ENCODE assay signal across 8 mouse cellular contexts in genomic region chr11:93954738-93955255, GRCm38 (mm10). TPM values are rescaled to one million over a fixed set of nuclear protein-coding genes. Genes with fewer than 3 reads are reported as not detected.
DNase-seq lines count a peak whose midpoint lies in the region; ATAC-seq and TF ChIP-seq lines count a peak whose summit lies in the region.

No protein-coding gene starts in this region.

- H3K9me3 ChIP-seq in heart, embryonic 12.5 days (replicated peaks): no peaks in the 10 kb centered on the region
- no peaks in the 10 kb centered on the region for H3K9me3 ChIP-seq in E14TG2a.4 (ENCODE audit: low read length)
- no peaks in the 10 kb centered on the region for H3K9me3 ChIP-seq in liver, embryonic 14.5 days (ENCODE audit: control insufficient read depth, low read length)

- intact Hi-C loops in heart, postnatal 36 days (cut with DNase I): loop anchor here (5.0 kb wide), 1 partner anchor 43 kb away; the partner anchor contains the start of gene Spag9
- intact Hi-C loops in left cerebral cortex, postnatal 25 days (cut with DNase I): no loop called here

- peak overlapping the region; percentile 58 for H3K4me3 ChIP-seq in heart, embryonic 12.5 days
- H3K4me3 ChIP-seq in E14TG2a.4 (replicated peaks; ENCODE audit: low read length): peak overlapping the region; percentile 93
- H3K4me3 ChIP-seq in liver, embryonic 14.5 days (ENCODE audit: insufficient read depth in 1 of 2, low read depth in 2 of 2, low read length in 2 of 2): peak overlapping the region; percentile 61 to 66

- peak overlapping the region; percentile 66 for H3K27ac ChIP-seq in heart, embryonic 12.5 days (ENCODE audit: poor library complexity, severe bottlenecking)
- H3K27ac ChIP-seq in liver, embryonic 14.5 days: no peak overlapping the region

- H3K4me2 ChIP-seq in heart, embryonic 12.5 days: peak overlapping the region; percentile 68
- H3K4me2 ChIP-seq in liver, embryonic 14.5 days (ENCODE audit: low read depth): peak overlapping the region; percentile 86

- TF ChIP-seq EP300 in liver, embryonic 14.5 days (IDR thresholded peaks at IDR 0.05; ENCODE audit: low read depth): no peak

- 39% methylated on average over 13 of the region's 13 CpGs for WGBS in heart, embryonic 12.5 days
- 19% methylated on average over 13 of the region's 13 CpGs for WGBS in liver, embryonic 14.5 days (ENCODE audit: insufficient replicate concordance)

- DNase-seq in heart, postnatal 36 days: no peak
- DNase-seq in fat pad, adult 2 months (ENCODE audit: extremely low read depth, low read depth, low spot score): peak; percentile 55
- DNase-seq in liver, embryonic 14.5 days (ENCODE audit: low read depth in 3 of 3, low spot score in 3 of 3): no peak
- no peak for DNase-seq in thymus, postnatal 10 days (ENCODE audit: low spot score in 2 of 2)
- no peak for DNase-seq in left cerebral cortex, postnatal 25 days (ENCODE audit: low spot score in 2 of 2)

- ATAC-seq in heart, embryonic 12.5 days (ENCODE audit: insufficient number of reproducible peaks, low FRiP score): no peak
- no peak for ATAC-seq in liver, embryonic 14.5 days (ENCODE audit: insufficient read depth)
- ATAC-seq in activated CD4-positive, CD25-positive, alpha-beta regulatory T cell, adult 4 months: no peak

- H3K9ac ChIP-seq in heart, embryonic 12.5 days: peak overlapping the region; percentile 76
- H3K9ac ChIP-seq in liver, embryonic 14.5 days (replicated peaks): peak overlapping the region; percentile 58; the same call in 1 of the 2 replicates

- H3K4me1 ChIP-seq in heart, embryonic 12.5 days (replicated peaks): peaks cover 28% of the 10 kb centered on the region
- H3K4me1 ChIP-seq in E14TG2a.4 (replicated peaks; ENCODE audit: low read depth, low read length): peaks cover 71% of the 10 kb centered on the region
- peaks cover 0 to 8% of the 10 kb centered on the region in 2 experiments; a peak in 2 of 4 replicates for H3K4me1 ChIP-seq in liver, embryonic 14.5 days (replicated peaks; ENCODE audit: control insufficient read depth in 2 of 2, insufficient read depth in 2 of 2, low read length in 1 of 2)

- no peak for TF ChIP-seq CTCF in E14TG2a.4 (conservative IDR thresholded peaks at IDR 0.05; ENCODE audit: low read length)
- TF ChIP-seq CTCF in liver, embryonic 14.5 days (IDR thresholded peaks at IDR 0.05; ENCODE audit: low read depth): no peak

- H3K36me3 ChIP-seq in heart, embryonic 12.5 days: peaks cover 63% of the 10 kb centered on the region
- H3K36me3 ChIP-seq in E14TG2a.4 (ENCODE audit: insufficient read depth, low read length): peaks cover 74% of the 10 kb centered on the region
- H3K36me3 ChIP-seq in liver, embryonic 14.5 days (replicated peaks; ENCODE audit: control insufficient read depth, insufficient read depth, low read depth): peaks cover 11% of the 10 kb centered on the region

- H3K27me3 ChIP-seq in heart, embryonic 12.5 days (replicated peaks): no peaks in the 10 kb centered on the region
- no peaks in the 10 kb centered on the region for H3K27me3 ChIP-seq in E14TG2a.4 (ENCODE audit: insufficient read depth, low read length)
- H3K27me3 ChIP-seq in liver, embryonic 14.5 days (ENCODE audit: control insufficient read depth, insufficient read depth, low read length): no peaks in the 10 kb centered on the region

RNA-seq across cellular contexts. Expression of gene Nme2, which starts 1.3 kb away (rescaled TPM):
- 311 and 320 TPM in 2 replicates for polyA plus RNA-seq in heart, embryonic 12.5 days (2016; fragmentation: Nextera tagmentation; extraction: Ambion mirVana)
- total RNA-seq in heart, postnatal 36 days (2021): 1,000 to 10,000 TPM; 1,044 to 1,128 TPM
- polyA plus RNA-seq in liver, embryonic 14.5 days (2012; rRNA removed): 126 and 131 TPM in 2 replicates
- polyA plus RNA-seq in liver, embryonic 14.5 days (2014; fragmentation: Nextera tagmentation; extraction: Ambion mirVana): 102 and 117 TPM in 2 replicates
- polyA plus RNA-seq in activated CD4-positive, CD25-positive, alpha-beta regulatory T cell, adult 4 months (2017; shearing (Covaris generic)): 100 to 1,000 TPM; 149 to 492 TPM
- 10 to 100 TPM; 63.4 to 79.0 TPM for total RNA-seq in left cerebral cortex, postnatal 25 days (2021)

RNA-seq across cellular contexts. Expression of gene Gm20390, which starts 13.3 kb away (rescaled TPM):
- polyA plus RNA-seq in heart, embryonic 12.5 days (2016; fragmentation: Nextera tagmentation; extraction: Ambion mirVana): 272 and 292 TPM in 2 replicates
- 10 to 100 TPM; 16.3 to 18.0 TPM for total RNA-seq in heart, postnatal 36 days (2021)
- 76.8 and 131 TPM in 2 replicates for polyA plus RNA-seq in liver, embryonic 14.5 days (2012; rRNA removed)
- 188 and 204 TPM in 2 replicates for polyA plus RNA-seq in liver, embryonic 14.5 days (2014; fragmentation: Nextera tagmentation; extraction: Ambion mirVana)
- 100 to 1,000 TPM in 1 of 2 experiments, 10 to 100 TPM in 1; 19.2 to 305 TPM for polyA plus RNA-seq in activated CD4-positive, CD25-positive, alpha-beta regulatory T cell, adult 4 months (2017; shearing (Covaris generic))
- 100 to 1,000 TPM; 106 to 109 TPM for total RNA-seq in left cerebral cortex, postnatal 25 days (2021)

RNA-seq across cellular contexts. Expression of gene Nme1, which starts 13.5 kb away (rescaled TPM):
- 88.4 and 101 TPM in 2 replicates for polyA plus RNA-seq in heart, embryonic 12.5 days (2016; fragmentation: Nextera tagmentation; extraction: Ambion mirVana)
- total RNA-seq in heart, postnatal 36 days (2021): 10 to 100 TPM; 10.0 to 12.0 TPM
- polyA plus RNA-seq in liver, embryonic 14.5 days (2012; rRNA removed): 58.0 and 113 TPM in 2 replicates
- 185 and 201 TPM in 2 replicates for polyA plus RNA-seq in liver, embryonic 14.5 days (2014; fragmentation: Nextera tagmentation; extraction: Ambion mirVana)
- 100 to 1,000 TPM; 144 to 327 TPM for polyA plus RNA-seq in activated CD4-positive, CD25-positive, alpha-beta regulatory T cell, adult 4 months (2017; shearing (Covaris generic))
- total RNA-seq in left cerebral cortex, postnatal 25 days (2021): 100 to 1,000 TPM; 119 TPM

RNA-seq across cellular contexts. Expression of gene Spag9, which starts 41.1 kb away (rescaled TPM):
- polyA plus RNA-seq in heart, embryonic 12.5 days (2016; fragmentation: Nextera tagmentation; extraction: Ambion mirVana): 48.3 and 49.1 TPM in 2 replicates
- total RNA-seq in heart, postnatal 36 days (2021): 100 to 1,000 TPM; 147 to 159 TPM
- polyA plus RNA-seq in liver, embryonic 14.5 days (2012; rRNA removed): 4.2 and 6.9 TPM in 2 replicates
- 10.8 and 12.4 TPM in 2 replicates for polyA plus RNA-seq in liver, embryonic 14.5 days (2014; fragmentation: Nextera tagmentation; extraction: Ambion mirVana)
- polyA plus RNA-seq in activated CD4-positive, CD25-positive, alpha-beta regulatory T cell, adult 4 months (2017; shearing (Covaris generic)): 10 to 100 TPM; 17.2 to 18.7 TPM
- 100 to 1,000 TPM; 272 to 282 TPM for total RNA-seq in left cerebral cortex, postnatal 25 days (2021)
